Mouse (Mus musculus): Measurements from ENCODE around the gene Tbc1d22b. TPM values are rescaled to one million over a fixed set of nuclear protein-coding genes. Genes with fewer than 3 reads are reported as not detected.
"Not testable (repeated sequence)": the region's sequence is repeated elsewhere in the genome, so short reads cannot be mapped to it uniquely, and the experiment has no call there.

Gene Tbc1d22b
- polyA plus RNA-seq, 1 experiment from 2014 or later = 31.0 TPM

DNA sequence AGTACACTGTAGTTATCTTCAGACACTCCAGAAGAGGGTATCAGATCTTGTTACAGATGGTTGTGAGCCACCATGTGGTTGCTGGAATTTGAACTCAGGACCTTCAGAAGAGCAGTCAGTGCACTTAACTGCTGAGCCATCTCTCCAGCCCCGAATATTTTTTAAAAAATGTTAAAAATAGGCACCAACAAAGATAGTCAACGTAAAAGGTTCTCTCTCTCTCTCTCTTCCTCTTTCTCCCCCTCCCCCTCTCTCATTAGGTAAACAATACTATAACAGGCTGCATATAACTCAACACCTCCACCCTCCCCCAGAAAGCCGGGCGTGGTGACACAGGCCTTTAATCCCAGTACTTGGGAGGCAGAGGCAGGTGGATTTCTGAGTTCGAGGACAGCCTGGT, 30.9 kb upstream of the Tbc1d22b start:
- not testable (repeated sequence) for ATAC-seq (replicated peaks); H3K27ac ChIP-seq; H3K4me2 ChIP-seq; H3K4me3 ChIP-seq; H3K9ac ChIP-seq; H3K27me3 ChIP-seq (replicated peaks); H3K9me3 ChIP-seq; H3K36me3 ChIP-seq (replicated peaks); H3K4me1 ChIP-seq
- WGBS = 94% methylated on average over 5 of the region's 5 CpGs

DNA sequence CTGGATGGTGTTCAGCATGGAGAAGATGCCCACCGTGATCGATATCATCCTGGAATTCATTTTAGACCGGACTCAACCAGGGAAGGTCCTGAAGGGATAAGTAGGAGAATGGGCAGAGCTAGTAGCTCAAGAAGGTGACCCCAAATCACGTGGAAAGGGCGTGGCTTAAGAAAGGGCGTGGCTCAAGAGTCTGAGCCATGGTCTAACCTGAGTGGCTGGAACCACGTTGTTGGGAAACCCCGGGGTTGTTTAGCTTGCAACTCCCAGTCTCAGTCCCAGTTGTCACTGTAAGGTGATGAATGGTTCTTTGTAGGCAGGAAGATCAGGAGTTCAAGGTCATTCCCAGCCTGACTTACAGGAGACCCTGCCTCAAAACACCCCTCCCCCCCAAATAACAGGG, 29.9 kb upstream of the Tbc1d22b start:
- Histone ChIP-seq H3K36me3 (replicated peaks) (no peaks in the 10 kb centered on the region), H3K27me3 (replicated peaks) (no peaks in the 10 kb centered on the region), H3K27ac (no peak overlapping the region), H3K4me3 (no peak overlapping the region), H3K4me2 (no peak overlapping the region), H3K9me3 (no peaks in the 10 kb centered on the region), H3K4me1 (no peaks in the 10 kb centered on the region), H3K9ac (no peak overlapping the region)
- WGBS = 78% methylated on average over 8 of the region's 8 CpGs
- ATAC-seq (replicated peaks) = no peak

DNA sequence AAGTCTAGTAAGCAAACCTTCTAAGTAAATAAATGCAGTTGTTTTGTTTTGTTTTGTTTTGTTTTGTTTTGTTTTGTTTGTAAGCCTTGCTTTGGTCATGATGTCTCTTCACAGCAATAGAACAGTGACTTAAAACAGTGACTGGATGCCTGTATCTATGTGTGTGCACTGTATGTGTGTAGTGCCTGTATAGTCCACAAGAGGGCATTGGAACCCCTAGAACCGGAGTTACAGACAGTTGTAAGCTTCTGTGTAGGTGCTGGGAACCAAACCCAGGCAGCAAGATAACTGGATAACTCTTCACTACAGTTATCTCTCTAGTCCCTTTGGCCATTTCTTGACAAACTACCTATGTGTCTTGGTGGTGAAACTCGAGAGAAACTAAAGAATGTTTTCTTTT, 24.0 kb upstream of the Tbc1d22b start:
- no peaks in the 10 kb centered on the region for H3K4me1 ChIP-seq
- H3K9me3 ChIP-seq = no peaks in the 10 kb centered on the region
- H3K27ac ChIP-seq = no peak overlapping the region
- no peak overlapping the region for H3K4me2 ChIP-seq
- H3K4me3 ChIP-seq = no peak overlapping the region
- ATAC-seq (replicated peaks) = no peak
- no peaks in the 10 kb centered on the region for H3K36me3 ChIP-seq (replicated peaks)
- WGBS = 83% methylated on average over 2 of the region's 2 CpGs
- no peak overlapping the region for H3K9ac ChIP-seq
- no peaks in the 10 kb centered on the region for H3K27me3 ChIP-seq (replicated peaks)

DNA sequence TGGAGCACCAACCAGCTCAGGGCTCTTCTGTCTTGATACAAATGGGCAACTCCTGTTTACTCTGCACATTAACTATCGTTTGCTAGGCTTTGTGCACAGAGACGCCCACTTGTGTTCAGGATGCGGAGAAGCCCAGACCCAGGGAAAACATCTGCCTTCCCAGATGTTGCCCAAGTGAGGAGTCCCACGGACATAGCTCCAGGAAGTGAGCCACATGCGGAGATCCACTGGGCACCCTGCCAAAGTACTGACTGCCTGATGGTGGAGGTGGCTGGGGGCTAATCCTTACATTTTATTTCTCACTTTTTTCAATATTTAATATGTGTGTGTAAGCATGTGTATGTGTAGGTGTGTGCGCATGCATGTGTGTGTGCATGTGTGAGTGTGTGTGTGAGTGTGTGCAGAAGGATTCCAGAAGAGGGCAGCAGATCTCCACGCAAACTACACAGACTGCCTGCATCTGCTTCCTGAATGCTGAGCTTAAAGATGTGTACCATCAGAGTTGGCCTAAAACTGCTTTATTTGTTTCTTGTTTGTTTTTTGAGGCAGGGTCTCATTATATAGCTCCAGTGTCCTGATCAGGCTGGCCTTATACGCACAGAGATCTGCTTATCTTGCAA, 20.9 kb upstream of the Tbc1d22b start:
- 85% methylated on average over 8 of the region's 8 CpGs for WGBS
- Histone ChIP-seq H3K9me3 (no peaks in the 10 kb centered on the region), H3K27ac (no peak overlapping the region), H3K4me3 (no peak overlapping the region), H3K36me3 (replicated peaks) (no peaks in the 10 kb centered on the region), H3K4me2 (no peak overlapping the region), H3K9ac (no peak overlapping the region), H3K27me3 (replicated peaks) (no peaks in the 10 kb centered on the region), H3K4me1 (no peaks in the 10 kb centered on the region)
- no peak for ATAC-seq (replicated peaks)

DNA sequence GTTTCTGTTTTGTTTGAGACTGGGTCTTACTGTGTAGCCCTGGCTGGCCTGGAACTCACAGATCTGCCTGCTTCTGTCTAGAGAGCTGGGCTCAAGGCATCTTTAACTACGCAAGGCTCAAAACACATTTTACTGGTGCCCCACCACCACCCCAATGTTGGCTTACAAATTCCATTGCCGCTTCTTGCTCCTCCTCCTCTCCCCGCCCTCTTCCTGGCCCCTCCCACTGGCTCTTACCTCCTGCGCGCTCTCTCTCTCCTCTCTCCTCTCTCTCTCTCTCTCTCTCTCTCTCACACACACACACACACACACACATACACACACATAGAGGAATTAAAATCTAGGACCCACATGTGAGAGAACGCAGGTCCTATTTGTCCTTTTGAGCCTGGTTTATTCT, 19.1 kb upstream of the Tbc1d22b start:
- 80% methylated on average over 6 of the region's 6 CpGs for WGBS
- no peak overlapping the region for H3K27ac ChIP-seq
- H3K9ac ChIP-seq = no peak overlapping the region
- H3K4me2 ChIP-seq = no peak overlapping the region
- H3K27me3 ChIP-seq (replicated peaks) = no peaks in the 10 kb centered on the region
- no peaks in the 10 kb centered on the region for H3K4me1 ChIP-seq
- no peaks in the 10 kb centered on the region for H3K9me3 ChIP-seq
- no peak for ATAC-seq (replicated peaks)
- no peak overlapping the region for H3K4me3 ChIP-seq
- H3K36me3 ChIP-seq (replicated peaks) = no peaks in the 10 kb centered on the region

DNA sequence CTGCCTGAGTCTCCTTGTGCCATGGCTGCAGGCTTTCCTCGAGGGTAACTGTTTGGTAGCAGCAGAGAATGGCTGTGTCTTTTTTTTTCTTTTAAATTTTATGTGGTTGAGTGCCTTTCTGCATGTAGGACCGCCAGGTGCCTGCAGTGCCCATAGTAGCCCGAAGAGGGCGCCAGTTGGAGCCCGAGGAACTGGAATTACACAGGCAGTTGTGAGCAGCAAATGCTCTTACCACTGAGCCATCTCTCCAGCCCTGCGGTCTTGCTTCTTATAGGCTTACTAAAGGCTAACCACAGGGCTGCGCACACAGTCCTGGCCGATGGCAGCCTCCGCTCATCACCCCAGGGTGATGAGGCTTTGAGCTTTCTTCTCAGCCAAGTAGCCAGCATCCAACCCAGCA, 18.3 kb upstream of the Tbc1d22b start:
- no peak overlapping the region for H3K4me2 ChIP-seq
- no peaks in the 10 kb centered on the region for H3K27me3 ChIP-seq (replicated peaks)
- H3K9ac ChIP-seq = no peak overlapping the region
- H3K36me3 ChIP-seq (replicated peaks) = no peaks in the 10 kb centered on the region
- no peaks in the 10 kb centered on the region for H3K9me3 ChIP-seq
- ATAC-seq (replicated peaks) = no peak
- no peaks in the 10 kb centered on the region for H3K4me1 ChIP-seq
- no peak overlapping the region for H3K4me3 ChIP-seq
- WGBS = 80% methylated on average over 9 of the region's 9 CpGs
- H3K27ac ChIP-seq = no peak overlapping the region

DNA sequence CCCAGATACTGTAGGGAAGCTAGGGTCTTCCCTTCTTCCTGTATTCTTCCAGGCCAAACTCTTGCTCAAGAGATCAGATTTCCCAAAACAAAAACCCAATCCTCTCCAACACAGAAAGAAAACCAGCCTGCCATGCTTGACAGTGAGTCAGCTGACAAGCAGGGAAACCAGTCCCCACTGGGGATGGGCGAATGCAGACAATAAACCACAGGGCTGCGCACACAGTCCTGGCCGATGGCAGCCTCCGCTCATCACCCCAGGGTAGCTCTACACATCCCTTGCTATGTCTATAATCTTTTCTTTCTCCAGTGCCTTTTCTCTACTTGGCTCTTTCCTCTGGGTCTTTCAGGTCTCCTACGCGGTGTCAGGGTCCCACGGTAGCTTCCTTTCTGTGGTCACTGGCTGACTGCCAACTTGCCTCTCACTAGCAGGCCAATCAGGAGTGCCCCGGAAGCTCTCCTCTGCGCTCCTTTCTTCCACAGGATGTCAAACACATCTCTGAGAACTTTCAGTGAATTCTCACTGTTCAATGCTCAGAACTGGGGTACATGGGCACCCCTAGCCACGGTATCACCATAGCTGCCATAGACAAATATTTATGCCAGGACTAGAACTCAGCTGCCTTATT, 17.7 kb upstream of the Tbc1d22b start:
- no peaks in the 10 kb centered on the region for H3K4me1 ChIP-seq
- no peak overlapping the region for H3K4me2 ChIP-seq
- no peaks in the 10 kb centered on the region for H3K27me3 ChIP-seq (replicated peaks)
- WGBS = 49% methylated on average over 10 of the region's 10 CpGs
- no peak for ATAC-seq (replicated peaks)
- H3K9ac ChIP-seq = no peak overlapping the region
- H3K9me3 ChIP-seq = no peaks in the 10 kb centered on the region
- H3K27ac ChIP-seq = no peak overlapping the region
- H3K4me3 ChIP-seq = no peak overlapping the region
- no peaks in the 10 kb centered on the region for H3K36me3 ChIP-seq (replicated peaks)

DNA sequence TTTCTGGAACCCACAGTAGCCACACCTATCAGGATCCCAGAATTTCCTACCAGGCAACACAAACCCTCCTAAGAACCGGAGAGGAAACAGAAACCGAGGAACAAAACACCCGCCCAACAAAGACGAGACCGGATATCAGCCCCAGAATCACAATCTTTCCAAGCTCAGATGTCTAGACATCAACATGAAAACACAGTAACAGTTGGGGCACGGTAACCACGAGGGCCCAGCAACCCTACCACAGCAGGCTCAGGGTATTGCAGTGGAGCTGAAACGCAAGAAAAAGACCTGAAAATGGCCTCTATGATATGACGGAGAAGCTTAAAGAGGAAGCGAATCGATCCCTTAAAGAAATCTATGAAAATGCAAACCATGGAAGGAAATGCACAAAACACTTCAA, 15.7 kb upstream of the Tbc1d22b start:
- H3K27me3 ChIP-seq (replicated peaks) = no peaks in the 10 kb centered on the region
- H3K9me3 ChIP-seq = no peaks in the 10 kb centered on the region
- H3K9ac ChIP-seq = no peak overlapping the region
- no peak overlapping the region for H3K4me2 ChIP-seq
- no peaks in the 10 kb centered on the region for H3K4me1 ChIP-seq
- ATAC-seq (replicated peaks) = no peak
- no peak overlapping the region for H3K27ac ChIP-seq
- no peak overlapping the region for H3K4me3 ChIP-seq
- no peaks in the 10 kb centered on the region for H3K36me3 ChIP-seq (replicated peaks)
- 92% methylated on average over 11 of the region's 11 CpGs for WGBS

DNA sequence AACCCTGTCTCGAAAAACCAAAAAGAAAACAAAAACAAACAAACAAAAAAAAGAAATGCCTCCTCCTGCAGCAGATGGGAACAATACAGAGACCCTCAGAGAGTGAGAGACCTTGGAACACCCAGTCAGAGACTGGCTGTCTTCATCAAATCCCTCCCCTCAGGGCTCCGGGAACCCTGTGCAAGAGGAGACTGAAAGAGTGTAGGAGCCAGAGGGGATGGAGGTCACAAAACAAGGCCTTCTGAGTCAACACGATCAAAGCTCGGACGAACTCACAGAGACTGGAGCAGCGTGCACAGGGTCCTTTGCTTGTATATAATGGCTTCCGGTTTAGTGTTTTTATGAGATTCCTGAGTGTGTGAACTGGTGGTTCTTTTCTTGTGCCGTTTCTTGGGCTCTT, 9.2 kb upstream of the Tbc1d22b start:
- WGBS = 90% methylated on average over 8 of the region's 8 CpGs
- no peaks in the 10 kb centered on the region for H3K4me1 ChIP-seq

DNA sequence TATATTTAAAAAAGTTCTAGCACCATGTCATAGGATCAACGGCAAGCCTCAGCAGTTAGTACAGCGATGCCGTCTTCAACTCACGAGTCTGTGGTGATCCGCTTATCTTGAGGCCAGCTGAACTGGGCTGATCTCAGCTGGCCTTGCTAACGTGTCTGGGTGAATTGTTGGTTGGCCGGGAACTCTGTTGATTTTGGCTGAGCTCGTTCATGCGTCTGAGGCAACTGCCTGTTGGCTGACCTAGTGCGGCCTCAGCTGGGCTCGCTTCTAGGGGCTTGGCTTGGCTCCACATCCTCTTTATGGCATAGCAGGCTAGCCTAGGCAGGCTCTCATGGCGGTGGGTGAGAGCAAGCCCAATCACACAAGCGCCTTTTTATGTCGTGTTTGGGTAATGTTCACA, 8.2 kb upstream of the Tbc1d22b start:
- Histone ChIP-seq H3K27me3 (replicated peaks) (no peaks in the 10 kb centered on the region), H3K9me3 (no peaks in the 10 kb centered on the region), H3K4me2 (no peak overlapping the region), H3K9ac (no peak overlapping the region), H3K4me3 (no peak overlapping the region), H3K27ac (no peak overlapping the region), H3K4me1 (no peaks in the 10 kb centered on the region), H3K36me3 (replicated peaks) (no peaks in the 10 kb centered on the region)
- ATAC-seq (replicated peaks) = no peak
- 82% methylated on average over 14 of the region's 14 CpGs for WGBS

More for the DNA sequence above, 9.2 kb upstream of the Tbc1d22b start:
- no peak overlapping the region for H3K4me2 ChIP-seq
- no peak overlapping the region for H3K27ac ChIP-seq
- no peak overlapping the region for H3K9ac ChIP-seq
- no peaks in the 10 kb centered on the region for H3K36me3 ChIP-seq (replicated peaks)
- H3K9me3 ChIP-seq = no peaks in the 10 kb centered on the region
- H3K4me3 ChIP-seq = no peak overlapping the region
- no peaks in the 10 kb centered on the region for H3K27me3 ChIP-seq (replicated peaks)
- no peak for ATAC-seq (replicated peaks)

DNA sequence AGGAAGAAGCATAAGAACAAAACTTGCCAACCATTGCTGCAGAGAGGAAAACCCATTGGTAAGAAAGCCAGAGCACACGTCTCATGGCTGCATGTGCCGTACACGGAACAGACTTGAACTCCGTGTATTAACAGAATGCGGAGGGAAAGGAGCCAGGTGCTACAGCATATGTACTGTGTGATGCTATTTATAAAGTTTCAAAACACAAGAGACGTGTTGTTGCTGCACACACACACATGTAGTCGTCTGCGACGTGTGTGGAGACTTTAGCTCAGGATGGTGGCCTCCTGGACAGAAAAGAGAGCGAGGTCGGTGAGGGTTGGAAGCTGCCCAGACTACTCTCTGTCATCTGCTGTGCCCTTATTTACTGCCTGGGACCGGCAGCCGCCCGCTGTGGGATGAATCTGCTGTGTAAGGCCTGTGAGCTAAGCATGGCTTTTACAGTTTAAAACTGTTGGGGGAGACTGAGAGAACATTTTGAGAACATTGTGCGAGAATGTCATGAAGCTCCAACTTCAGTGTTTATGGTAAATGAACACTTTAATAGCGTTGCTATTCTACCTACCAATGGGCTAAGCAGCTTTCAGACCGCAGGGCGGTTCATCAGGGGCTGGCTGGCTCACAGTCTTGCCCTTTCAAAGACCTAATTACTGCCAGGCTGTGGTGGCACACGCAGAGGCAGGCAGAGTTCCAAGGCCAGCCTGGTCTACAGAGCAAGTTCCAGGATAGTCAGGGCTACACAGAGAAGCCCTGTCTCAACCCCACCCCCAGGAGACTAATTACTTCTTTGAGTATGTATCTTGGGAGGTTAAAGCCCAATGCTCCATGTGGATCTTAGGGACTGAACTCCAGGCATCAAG, 6.5 kb upstream of the Tbc1d22b start:
- H3K4me2 ChIP-seq = no peak overlapping the region
- no peaks in the 10 kb centered on the region for H3K9me3 ChIP-seq
- 89% methylated on average over 19 of the region's 19 CpGs for WGBS
- no peaks in the 10 kb centered on the region for H3K27me3 ChIP-seq (replicated peaks)
- no peak overlapping the region for H3K27ac ChIP-seq
- H3K36me3 ChIP-seq (replicated peaks) = no peaks in the 10 kb centered on the region
- no peak overlapping the region for H3K9ac ChIP-seq
- ATAC-seq (replicated peaks) = no peak
- H3K4me1 ChIP-seq = no peaks in the 10 kb centered on the region
- H3K4me3 ChIP-seq = no peak overlapping the region

DNA sequence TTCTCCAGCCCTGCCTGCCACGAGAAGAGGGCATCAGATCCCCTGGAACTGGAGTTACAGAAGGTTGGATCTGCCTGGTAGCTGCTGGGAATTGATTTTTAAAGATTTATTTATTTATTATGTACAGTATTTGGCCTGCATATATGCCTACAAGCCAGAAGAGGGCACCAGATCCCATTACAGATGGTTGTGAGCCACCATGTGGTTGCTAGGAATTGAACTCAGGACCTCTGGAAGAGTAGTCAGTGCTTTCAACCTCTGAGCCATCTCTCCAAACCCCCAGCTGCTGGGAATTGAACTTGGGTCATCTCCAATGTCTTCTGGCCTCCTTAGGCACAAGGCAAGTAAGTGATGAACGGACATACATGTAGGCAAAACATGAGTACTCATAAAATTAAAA, 5.5 kb upstream of the Tbc1d22b start:
- no peaks in the 10 kb centered on the region for H3K9me3 ChIP-seq
- no peaks in the 10 kb centered on the region for H3K4me1 ChIP-seq
- H3K4me3 ChIP-seq = no peak overlapping the region
- H3K27ac ChIP-seq = no peak overlapping the region
- no peak overlapping the region for H3K9ac ChIP-seq
- no peaks in the 10 kb centered on the region for H3K36me3 ChIP-seq (replicated peaks)
- ATAC-seq (replicated peaks) = no peak
- H3K27me3 ChIP-seq (replicated peaks) = no peaks in the 10 kb centered on the region
- H3K4me2 ChIP-seq = no peak overlapping the region
- WGBS = 80% methylated on average over 2 of the region's 2 CpGs

DNA sequence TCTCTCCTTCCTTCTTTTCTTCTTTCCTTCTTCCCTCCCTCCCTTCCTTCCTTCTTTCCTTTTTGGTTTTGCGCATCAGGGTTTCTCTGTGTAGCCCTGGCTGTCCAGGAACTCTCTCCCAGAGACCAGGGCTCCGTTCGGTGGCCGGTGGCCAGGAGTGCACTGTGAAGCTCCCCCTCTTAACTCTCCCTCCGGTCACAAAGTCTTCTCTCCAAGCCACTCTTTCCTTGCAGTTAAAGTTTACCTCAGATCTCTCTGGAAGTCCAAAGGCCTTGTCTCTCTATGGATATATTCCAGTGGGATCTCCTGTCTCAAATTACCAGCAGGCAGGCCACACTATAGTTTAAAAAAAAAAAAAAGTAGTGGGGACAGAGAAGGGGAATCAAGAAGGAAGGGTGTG, 4.3 kb upstream of the Tbc1d22b start:
- 93% methylated on average over 5 of the region's 5 CpGs for WGBS
- no peak overlapping the region for H3K4me3 ChIP-seq
- H3K27me3 ChIP-seq (replicated peaks) = no peaks in the 10 kb centered on the region
- H3K4me2 ChIP-seq = no peak overlapping the region
- H3K9ac ChIP-seq = no peak overlapping the region
- no peak overlapping the region for H3K27ac ChIP-seq
- H3K9me3 ChIP-seq = no peaks in the 10 kb centered on the region
- H3K4me1 ChIP-seq = peaks cover 5% of the 10 kb centered on the region
- no peak for ATAC-seq (replicated peaks)
- no peaks in the 10 kb centered on the region for H3K36me3 ChIP-seq (replicated peaks)

Data from midbrain, embryonic 15.5 days (tissue).